Mouse (Mus musculus): ENCODE results near the gene Zmiz1.

DNA sequence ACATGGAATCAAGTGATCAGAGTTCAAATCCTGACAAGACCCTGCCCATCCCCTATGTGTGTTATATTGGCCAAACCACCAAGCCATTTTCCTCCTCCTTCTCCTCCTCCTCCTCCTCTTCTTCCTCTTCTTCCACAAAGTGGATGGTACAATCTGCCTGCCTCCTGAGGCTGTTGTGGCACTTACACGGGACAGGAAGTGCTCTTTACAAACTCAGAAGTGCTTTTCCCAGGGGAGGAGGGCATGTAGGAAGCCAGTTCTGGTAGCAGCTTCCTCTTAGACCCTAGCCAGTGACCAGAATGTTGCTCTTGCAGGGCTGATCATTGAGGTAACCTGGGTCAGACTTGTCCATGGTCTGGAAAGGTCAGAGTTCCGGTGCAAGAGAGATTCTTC lies 6.4 kb upstream of the Zmiz1 start:
- no peak for TF ChIP-seq GATA1 (IDR thresholded peaks at IDR 0.05; ENCODE audit: borderline replicate concordance, low read length)
- no peak for TF ChIP-seq FLI1 (IDR thresholded peaks at IDR 0.05; ENCODE audit: low read length)
